Mouse (Mus musculus): ENCODE results near the gene Crybb2.
"Not testable (repeated sequence)": the region's sequence is repeated elsewhere in the genome, so short reads cannot be mapped to it uniquely, and the experiment has no call there.

Crybb2 gene

DNA sequence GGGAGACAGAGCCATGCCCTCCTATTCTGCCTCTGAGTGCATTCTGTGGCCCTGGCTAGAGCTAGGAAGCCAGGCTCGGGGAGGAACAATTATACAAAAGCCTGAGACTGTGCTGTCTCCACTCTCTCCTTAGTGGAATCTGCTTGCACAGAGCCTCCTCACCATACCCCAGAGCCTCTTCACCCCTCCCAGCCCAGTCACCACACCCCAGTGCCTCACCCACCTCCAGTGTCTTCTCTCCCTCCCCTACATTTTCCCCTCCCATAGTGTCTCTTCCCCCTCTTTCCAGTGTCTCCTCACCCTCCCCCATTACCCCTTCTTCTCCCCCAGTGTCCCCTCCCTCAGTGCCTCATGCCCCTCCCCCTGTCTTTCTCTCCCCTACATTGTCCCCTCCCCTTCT is 41.0 kb upstream of the Crybb2 start:
- peaks cover 68% of the 10 kb centered on the region for H3K4me1 ChIP-seq (replicated peaks; ENCODE audit: low read depth, low read length)
- H3K36me3 ChIP-seq (ENCODE audit: insufficient read depth, low read length), result no peaks in the 10 kb centered on the region
- H3K4me3 ChIP-seq (replicated peaks; ENCODE audit: low read length), result 0 out of 2 replicates have a peak overlapping the region, but pooled peaks have one; percentile 20
- no peaks in the 10 kb centered on the region for H3K9me3 ChIP-seq (ENCODE audit: low read length)
- no peaks in the 10 kb centered on the region for H3K27me3 ChIP-seq (ENCODE audit: insufficient read depth, low read length)
- TF ChIP-seq NANOG (IDR thresholded peaks at IDR 0.05; ENCODE audit: borderline replicate concordance, low read length) (no peak), POU5F1 (IDR thresholded peaks at IDR 0.05; ENCODE audit: borderline replicate concordance, low read length) (no peak), CTCF (conservative IDR thresholded peaks at IDR 0.05; ENCODE audit: low read length) (no peak)

DNA sequence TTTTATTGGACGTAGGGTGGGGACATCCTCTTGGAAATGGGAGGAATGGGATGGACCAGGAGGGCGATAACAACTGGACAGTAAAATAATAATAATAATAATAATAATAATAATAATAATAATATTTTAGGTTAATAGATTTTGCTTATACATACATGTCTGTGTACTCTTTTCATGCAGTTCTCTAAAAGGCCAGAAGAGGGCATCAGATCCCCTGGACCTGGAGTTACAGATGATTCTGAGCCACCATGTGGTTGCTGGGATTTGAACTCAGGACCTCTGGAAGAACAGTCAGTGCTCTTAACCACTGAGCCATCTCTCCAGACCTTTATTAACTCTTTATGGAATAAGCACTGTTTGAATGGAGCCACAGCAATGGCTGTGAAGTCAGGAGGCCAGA is 39.7 kb upstream of the Crybb2 start:
- H3K4me3 ChIP-seq (replicated peaks; ENCODE audit: low read length); H3K36me3 ChIP-seq (ENCODE audit: insufficient read depth, low read length); H3K9me3 ChIP-seq (ENCODE audit: low read length); H3K27me3 ChIP-seq (ENCODE audit: insufficient read depth, low read length): not testable (repeated sequence)
- peaks cover 62% of the 10 kb centered on the region for H3K4me1 ChIP-seq (replicated peaks; ENCODE audit: low read depth, low read length)
- TF ChIP-seq CTCF (conservative IDR thresholded peaks at IDR 0.05; ENCODE audit: low read length), result peak; percentile 29; the same call in 1 of the 2 replicates

DNA sequence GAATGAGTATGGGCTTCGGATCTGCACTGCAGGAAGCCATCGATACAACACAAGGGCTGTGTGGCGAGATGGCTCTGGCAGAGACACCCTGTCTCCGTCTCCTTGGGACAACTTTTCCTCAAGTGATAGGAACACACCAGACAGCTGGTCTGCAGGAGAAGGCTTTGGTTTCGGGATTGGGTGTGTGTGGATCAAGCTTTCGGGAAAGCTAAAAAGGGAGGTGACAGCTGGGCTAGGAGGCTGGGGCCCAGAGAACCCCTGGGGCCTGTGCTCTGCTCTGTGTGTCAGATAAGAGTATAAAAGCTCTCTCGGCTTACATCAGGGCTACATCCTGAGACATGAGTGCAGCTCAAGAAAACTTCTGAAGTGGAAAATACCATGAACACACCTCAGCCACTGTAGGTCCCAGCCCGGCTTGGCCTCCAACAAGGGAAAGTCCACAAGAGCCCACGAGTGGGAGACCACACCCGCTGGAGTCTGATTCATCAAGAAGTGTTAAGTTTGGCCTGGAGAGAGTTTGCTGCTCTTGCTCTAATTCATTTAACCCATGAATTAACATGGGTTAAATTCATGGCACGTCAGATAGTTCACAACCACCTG is 38.3 kb upstream of the Crybb2 start:
- TF ChIP-seq NANOG (IDR thresholded peaks at IDR 0.05; ENCODE audit: borderline replicate concordance, low read length) (no peak), POU5F1 (IDR thresholded peaks at IDR 0.05; ENCODE audit: borderline replicate concordance, low read length) (no peak), CTCF (conservative IDR thresholded peaks at IDR 0.05; ENCODE audit: low read length) (no peak; the same call in 1 of the 2 replicates)
- H3K9me3 ChIP-seq (ENCODE audit: low read length), result no peaks in the 10 kb centered on the region
- H3K36me3 ChIP-seq (ENCODE audit: insufficient read depth, low read length), result no peaks in the 10 kb centered on the region
- no peaks in the 10 kb centered on the region for H3K27me3 ChIP-seq (ENCODE audit: insufficient read depth, low read length)
- no peak overlapping the region for H3K4me3 ChIP-seq (replicated peaks; ENCODE audit: low read length)
- H3K4me1 ChIP-seq (replicated peaks; ENCODE audit: low read depth, low read length), result peaks cover 51% of the 10 kb centered on the region

DNA sequence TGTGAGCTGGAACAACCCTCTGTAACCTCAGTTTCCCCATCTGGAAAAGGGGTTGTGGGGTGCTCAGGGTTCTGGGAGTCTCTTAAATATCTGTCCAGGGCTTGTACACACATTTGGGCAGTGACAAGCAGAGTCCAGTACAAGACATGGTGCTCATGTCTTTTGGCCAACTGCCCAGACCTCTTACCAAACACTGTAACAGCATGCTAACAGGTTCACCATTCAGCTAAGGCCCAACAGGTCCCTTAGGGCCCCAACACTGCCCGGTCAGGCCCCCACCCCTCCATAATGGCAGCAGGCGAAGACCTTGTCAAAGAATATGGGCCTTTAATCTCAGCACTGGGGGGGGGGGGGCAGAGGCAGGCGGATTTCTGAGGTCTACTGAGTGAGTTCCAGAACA is 37.8 kb upstream of the Crybb2 start:
- Histone ChIP-seq H3K9me3 (ENCODE audit: low read length) (no peaks in the 10 kb centered on the region), H3K36me3 (ENCODE audit: insufficient read depth, low read length) (no peaks in the 10 kb centered on the region), H3K27me3 (ENCODE audit: insufficient read depth, low read length) (no peaks in the 10 kb centered on the region), H3K4me1 (replicated peaks; ENCODE audit: low read depth, low read length) (peaks cover 46% of the 10 kb centered on the region), H3K4me3 (replicated peaks; ENCODE audit: low read length) (no peak overlapping the region)
- TF ChIP-seq CTCF (conservative IDR thresholded peaks at IDR 0.05; ENCODE audit: low read length) (no peak), POU5F1 (IDR thresholded peaks at IDR 0.05; ENCODE audit: borderline replicate concordance, low read length) (no peak), NANOG (IDR thresholded peaks at IDR 0.05; ENCODE audit: borderline replicate concordance, low read length) (no peak)

DNA sequence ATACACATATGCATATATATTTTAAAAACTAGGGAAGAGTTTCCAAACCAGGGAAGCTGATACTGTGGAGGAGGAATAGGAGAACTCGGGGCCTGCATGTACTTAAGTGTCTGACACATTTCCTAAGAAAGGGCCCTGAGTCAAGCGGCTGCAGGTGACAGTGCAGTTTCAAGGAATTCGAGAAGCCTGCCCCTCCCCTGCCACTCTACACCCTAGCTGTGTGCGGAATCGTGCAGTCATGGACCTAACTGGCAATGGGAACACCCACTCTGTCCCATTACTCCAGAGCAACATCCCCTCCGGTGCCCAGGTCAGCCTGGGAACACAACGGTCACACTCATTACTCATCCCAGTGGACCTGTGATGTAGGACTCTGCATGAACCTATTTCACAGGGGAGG is 36.7 kb upstream of the Crybb2 start:
- no peak overlapping the region for H3K4me3 ChIP-seq (replicated peaks; ENCODE audit: low read length)
- H3K36me3 ChIP-seq (ENCODE audit: insufficient read depth, low read length), result no peaks in the 10 kb centered on the region
- H3K4me1 ChIP-seq (replicated peaks; ENCODE audit: low read depth, low read length), result peaks cover 37% of the 10 kb centered on the region
- H3K27me3 ChIP-seq (ENCODE audit: insufficient read depth, low read length), result no peaks in the 10 kb centered on the region
- TF ChIP-seq POU5F1 (IDR thresholded peaks at IDR 0.05; ENCODE audit: borderline replicate concordance, low read length), result no peak
- no peaks in the 10 kb centered on the region for H3K9me3 ChIP-seq (ENCODE audit: low read length)

DNA sequence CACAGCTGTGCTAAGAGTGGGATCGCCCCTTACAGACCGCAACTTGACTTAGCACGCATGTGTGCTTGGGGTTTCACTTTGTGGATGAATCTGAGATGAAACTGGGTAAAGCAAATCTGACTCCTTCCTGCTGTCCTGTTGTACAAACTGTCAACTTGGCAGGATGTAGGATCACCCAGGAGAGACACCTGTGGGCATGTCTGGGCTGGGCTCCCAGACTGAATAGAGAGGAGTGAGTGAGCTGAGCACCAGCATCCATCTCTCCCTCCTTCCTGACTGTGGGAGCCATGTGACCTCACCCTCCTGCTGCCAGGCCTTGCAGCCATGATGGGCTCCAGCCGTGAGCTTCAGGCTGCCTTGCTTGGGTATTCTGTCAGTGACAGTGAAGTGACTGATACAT is 35.6 kb upstream of the Crybb2 start:
- Histone ChIP-seq H3K4me3 (replicated peaks; ENCODE audit: low read length) (no peak overlapping the region), H3K9me3 (ENCODE audit: low read length) (no peaks in the 10 kb centered on the region), H3K36me3 (ENCODE audit: insufficient read depth, low read length) (no peaks in the 10 kb centered on the region), H3K27me3 (ENCODE audit: insufficient read depth, low read length) (no peaks in the 10 kb centered on the region), H3K4me1 (replicated peaks; ENCODE audit: low read depth, low read length) (peaks cover 28% of the 10 kb centered on the region)
- no peak for TF ChIP-seq NANOG (IDR thresholded peaks at IDR 0.05; ENCODE audit: borderline replicate concordance, low read length)
- TF ChIP-seq CTCF (conservative IDR thresholded peaks at IDR 0.05; ENCODE audit: low read length), result no peak
- no peak for TF ChIP-seq POU5F1 (IDR thresholded peaks at IDR 0.05; ENCODE audit: borderline replicate concordance, low read length)

DNA sequence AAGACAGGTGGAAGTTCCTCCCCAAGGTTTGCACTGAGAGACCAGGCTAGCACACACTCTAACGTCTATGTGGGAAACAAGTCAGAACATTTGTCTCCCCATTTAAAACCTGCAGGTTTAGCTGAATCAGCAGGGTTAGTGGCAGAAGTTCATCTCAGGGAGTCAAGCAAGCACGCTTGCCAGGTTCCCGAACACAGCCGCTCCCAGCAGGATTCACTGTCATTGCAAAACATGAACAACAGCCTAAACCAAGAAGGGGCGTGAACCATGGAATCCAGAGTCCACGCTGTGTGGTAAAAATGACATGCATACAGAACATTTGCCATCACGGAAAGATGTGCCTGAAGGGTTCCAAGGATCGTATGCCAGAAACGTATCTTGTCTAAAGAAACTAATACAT is 35.1 kb upstream of the Crybb2 start:
- Histone ChIP-seq H3K4me1 (replicated peaks; ENCODE audit: low read depth, low read length) (peaks cover 28% of the 10 kb centered on the region), H3K36me3 (ENCODE audit: insufficient read depth, low read length) (no peaks in the 10 kb centered on the region), H3K9me3 (ENCODE audit: low read length) (no peaks in the 10 kb centered on the region), H3K27me3 (ENCODE audit: insufficient read depth, low read length) (no peaks in the 10 kb centered on the region), H3K4me3 (replicated peaks; ENCODE audit: low read length) (no peak overlapping the region)
- TF ChIP-seq NANOG (IDR thresholded peaks at IDR 0.05; ENCODE audit: borderline replicate concordance, low read length), result no peak
- no peak for TF ChIP-seq POU5F1 (IDR thresholded peaks at IDR 0.05; ENCODE audit: borderline replicate concordance, low read length)
- TF ChIP-seq CTCF (conservative IDR thresholded peaks at IDR 0.05; ENCODE audit: low read length), result no peak

DNA sequence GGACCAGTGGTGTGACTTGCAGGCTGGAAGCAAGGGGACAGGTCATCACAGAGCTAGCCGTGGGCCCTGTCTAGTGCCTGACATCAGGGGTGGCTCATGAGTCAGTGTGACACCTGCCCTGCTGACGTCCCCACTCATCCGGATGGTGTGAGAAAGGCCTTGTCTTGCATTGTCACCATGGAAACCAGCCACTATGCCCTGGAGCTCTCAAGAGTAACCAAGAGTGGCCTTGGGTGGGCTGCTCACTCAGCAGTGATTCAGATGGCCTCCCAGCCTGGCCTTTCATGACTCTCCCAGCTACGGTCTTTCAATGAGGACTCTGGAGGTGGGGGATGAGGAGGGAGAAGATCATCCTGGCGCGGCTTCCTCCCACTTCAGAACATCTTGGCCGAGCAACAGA is 32.5 kb upstream of the Crybb2 start:
- H3K27me3 ChIP-seq (ENCODE audit: insufficient read depth, low read length), result no peaks in the 10 kb centered on the region
- TF ChIP-seq CTCF (conservative IDR thresholded peaks at IDR 0.05; ENCODE audit: low read length) (no peak), NANOG (IDR thresholded peaks at IDR 0.05; ENCODE audit: borderline replicate concordance, low read length) (no peak), POU5F1 (IDR thresholded peaks at IDR 0.05; ENCODE audit: borderline replicate concordance, low read length) (no peak)
- H3K9me3 ChIP-seq (ENCODE audit: low read length), result no peaks in the 10 kb centered on the region
- peaks cover 3% of the 10 kb centered on the region; the same call in 1 of the 2 replicates for H3K36me3 ChIP-seq (ENCODE audit: insufficient read depth, low read length)
- H3K4me1 ChIP-seq (replicated peaks; ENCODE audit: low read depth, low read length), result peaks cover 20% of the 10 kb centered on the region
- no peak overlapping the region for H3K4me3 ChIP-seq (replicated peaks; ENCODE audit: low read length)

DNA sequence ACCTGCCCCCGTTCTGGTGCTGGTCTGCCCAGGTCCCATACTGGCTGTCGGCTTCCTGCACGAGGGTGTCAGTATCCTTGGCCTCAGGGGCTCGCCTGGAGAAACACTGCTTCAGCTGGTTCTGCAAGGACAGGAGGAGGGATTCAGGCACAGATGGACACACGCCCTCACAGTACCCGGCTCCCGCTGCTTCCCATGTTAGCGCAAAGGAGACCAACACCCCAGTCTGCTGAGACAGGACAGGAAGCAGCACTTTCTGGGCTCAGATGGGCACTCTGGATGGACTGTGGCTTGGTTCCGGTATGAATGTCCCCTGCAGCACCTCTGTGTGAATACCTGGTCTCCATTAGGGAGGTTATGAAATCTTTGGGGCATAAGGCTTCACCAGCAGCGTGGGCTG is 31.5 kb upstream of the Crybb2 start:
- no peaks in the 10 kb centered on the region for H3K27me3 ChIP-seq (ENCODE audit: insufficient read depth, low read length)
- no peaks in the 10 kb centered on the region for H3K9me3 ChIP-seq (ENCODE audit: low read length)
- peaks cover 13% of the 10 kb centered on the region for H3K4me1 ChIP-seq (replicated peaks; ENCODE audit: low read depth, low read length)
- H3K36me3 ChIP-seq (ENCODE audit: insufficient read depth, low read length), result peaks cover 7% of the 10 kb centered on the region
- H3K4me3 ChIP-seq (replicated peaks; ENCODE audit: low read length), result no peak overlapping the region
- no peak for TF ChIP-seq POU5F1 (IDR thresholded peaks at IDR 0.05; ENCODE audit: borderline replicate concordance, low read length)
- TF ChIP-seq CTCF (conservative IDR thresholded peaks at IDR 0.05; ENCODE audit: low read length), result no peak
- TF ChIP-seq NANOG (IDR thresholded peaks at IDR 0.05; ENCODE audit: borderline replicate concordance, low read length), result no peak
